Mouse (Mus musculus): ENCODE results near the gene Spi1.

Spi1 gene

DNA sequence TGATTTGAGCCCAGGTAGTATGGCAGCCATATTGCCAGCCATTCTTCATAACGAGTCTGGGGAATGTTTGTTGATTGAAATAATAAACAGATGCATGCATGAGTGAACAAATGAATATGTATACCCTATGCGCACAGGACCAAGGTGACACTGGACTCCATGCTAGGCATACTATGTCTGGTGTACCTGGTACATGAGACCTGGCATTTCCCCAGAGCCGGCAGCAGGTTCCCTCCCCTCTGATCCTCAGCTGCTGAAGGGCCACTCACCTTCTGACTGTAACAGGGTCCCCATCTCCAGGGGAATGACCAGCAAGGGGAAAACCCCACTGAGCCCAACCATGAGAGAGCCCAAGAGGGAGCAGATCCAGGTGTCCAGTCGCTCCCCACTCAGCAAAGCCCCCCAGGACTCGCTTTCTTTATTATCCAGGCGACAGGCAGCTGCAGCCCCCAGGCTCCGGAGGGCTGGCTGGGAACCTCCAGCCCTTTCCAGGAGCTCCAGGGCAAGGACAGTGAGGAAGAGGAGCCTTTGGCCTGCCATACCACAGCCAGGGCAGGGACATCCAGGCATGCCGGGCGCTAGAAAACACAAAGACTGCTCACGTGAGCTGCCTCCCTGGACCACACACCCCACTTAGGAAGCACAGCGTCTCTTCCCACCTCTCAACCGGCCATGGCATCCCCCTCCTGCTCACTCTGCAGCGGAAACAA, 13.9 kb upstream of the Spi1 start:
- DNase-seq, result no peak

DNA sequence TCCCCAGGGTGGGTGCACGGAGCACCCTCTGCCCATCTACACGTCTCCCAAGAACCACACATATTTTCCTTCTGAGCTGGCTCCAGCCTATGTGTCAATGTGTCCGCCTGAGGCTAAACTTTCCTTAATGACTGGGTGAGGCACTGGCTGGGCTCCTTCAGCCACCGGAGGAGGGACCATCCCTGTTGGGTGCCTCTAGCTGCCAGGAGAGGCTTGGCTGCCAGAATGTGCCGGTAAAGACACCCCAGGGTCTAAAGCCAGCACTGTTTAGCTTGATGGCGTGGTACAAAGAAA, 13.4 kb upstream of the Spi1 start:
- no peak for DNase-seq

DNA sequence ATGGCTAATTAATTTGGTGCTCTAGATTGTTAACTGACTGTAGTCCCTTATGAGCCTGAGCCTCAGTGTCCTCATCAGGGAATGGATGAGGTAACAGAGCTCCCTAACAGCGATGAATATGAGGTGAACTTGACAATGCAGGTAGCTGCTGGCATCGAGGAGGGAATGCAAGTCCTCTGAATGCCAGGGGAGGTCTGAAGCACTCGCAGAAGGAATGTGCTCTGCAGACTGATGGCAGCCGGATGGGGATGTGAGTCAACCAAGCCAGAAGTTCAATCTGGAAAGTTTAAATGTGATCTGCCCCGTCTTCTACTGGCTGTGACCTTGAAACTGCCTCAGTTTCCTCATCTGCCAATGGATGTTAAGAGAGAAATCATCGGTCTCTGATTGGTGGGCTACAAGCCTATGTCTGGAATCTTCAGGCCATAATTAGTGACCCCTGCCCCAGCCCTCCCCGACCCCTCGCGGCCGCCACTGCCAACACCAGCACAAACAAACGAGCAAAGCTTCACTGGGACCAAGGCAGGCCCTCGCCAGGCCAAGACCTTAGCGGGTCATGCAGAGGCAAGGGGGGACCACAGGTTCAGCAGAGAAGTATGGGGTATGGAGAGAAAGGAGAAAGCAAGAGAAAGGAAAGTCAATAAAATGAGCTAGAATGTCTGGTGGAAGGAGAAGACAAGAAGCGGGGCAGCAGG, 12.7 kb upstream of the Spi1 start:
- DNase-seq, result peak; percentile 42

DNA sequence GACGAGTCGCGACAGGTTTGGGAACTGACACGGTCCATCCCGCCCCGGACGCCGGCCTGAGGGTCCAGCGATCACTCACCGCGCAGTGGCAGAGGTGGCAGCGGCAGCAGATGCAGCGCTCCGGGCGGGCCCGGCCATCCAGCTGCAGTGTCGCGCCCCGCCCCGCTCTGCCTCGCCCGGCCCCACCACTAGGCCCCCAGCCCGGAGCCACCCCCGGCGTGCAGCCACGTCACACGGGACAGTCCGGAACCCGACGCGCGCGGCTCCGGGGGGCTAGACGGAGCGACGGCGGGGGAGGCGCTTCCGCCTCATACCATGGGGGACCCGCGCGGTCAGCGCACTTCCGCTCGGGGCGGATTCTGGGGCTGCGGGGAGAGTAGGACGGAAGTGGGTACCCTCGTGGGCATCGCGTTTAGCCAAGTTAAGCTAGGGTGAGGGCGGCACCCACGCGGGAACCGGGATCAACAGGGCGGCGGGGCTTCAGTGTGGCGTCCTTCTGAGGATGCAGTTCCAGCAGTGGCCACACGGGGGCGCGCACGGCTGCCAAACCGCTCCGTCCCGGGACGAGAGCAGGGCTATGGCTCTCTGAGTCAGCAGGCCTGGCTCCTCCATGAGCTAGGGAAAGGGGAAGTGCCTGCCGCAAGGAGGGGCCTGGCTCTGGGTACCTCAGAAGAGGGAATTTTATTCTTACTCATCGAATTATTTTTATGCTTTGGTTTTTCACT, 12.0 kb upstream of the Spi1 start, which contains the start of gene Slc39a13:
Slc39a13 (minus strand) TSS at position 342 of the 725 bp plus-strand sequence.
- DNase-seq, result peak; percentile 97

DNA sequence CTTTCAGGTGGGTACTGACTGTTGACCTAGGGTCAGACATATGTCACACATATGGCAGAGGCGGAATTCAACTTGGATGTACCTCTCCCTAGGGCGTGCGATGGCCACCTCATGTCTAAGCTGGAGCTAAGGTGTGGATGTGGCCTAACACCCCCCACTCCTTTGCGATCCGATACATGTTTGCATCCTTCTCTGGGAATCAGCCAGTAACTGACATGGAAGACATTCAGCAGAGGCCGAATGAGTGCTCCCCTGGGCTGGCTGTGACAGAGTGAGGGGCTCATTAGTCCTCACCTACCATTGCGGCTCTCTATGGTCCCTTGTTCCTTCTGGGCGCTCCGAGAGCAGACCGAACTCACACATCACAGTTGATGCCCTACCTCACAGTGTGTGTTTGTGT, 11.1 kb upstream of the Spi1 start:
- no peak for DNase-seq

DNA sequence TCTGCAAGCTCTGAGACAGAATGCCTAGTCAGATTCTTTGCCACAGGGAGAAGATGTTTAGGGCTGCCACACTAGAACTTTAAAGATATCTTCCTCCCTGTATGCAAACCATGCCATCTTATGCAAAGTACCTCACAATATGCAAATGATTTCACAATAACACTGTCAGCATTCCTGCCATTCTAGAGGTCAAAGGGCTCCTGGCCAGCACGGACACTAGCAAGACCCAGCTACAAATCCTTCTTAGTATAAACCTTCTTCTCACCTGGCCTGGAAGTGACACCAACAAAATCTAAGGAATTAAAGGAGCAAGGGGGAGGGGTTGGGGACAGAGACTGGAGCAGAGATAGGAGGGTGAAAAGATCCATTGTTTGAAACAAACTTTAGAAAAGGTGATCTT, 10.1 kb upstream of the Spi1 start:
- no peak for DNase-seq

DNA sequence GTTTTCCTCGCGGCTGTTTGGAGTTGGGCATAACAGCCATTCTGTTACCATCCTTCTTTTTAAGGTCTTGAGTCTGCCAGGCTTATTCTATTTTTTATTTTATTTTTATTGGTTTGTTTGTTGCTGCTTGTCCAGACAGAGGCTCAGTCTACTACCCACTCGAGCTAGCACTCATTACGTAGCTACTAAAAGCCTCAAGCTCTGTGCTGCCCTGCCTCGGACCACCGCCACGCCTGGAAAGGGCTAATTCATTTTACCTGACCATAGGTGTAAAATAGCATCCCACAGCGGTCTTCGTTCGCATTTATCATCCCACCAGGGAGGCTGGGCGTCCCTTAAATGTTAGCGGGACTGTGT, 4.3 kb upstream of the Spi1 start:
- DNase-seq, result no peak

DNA sequence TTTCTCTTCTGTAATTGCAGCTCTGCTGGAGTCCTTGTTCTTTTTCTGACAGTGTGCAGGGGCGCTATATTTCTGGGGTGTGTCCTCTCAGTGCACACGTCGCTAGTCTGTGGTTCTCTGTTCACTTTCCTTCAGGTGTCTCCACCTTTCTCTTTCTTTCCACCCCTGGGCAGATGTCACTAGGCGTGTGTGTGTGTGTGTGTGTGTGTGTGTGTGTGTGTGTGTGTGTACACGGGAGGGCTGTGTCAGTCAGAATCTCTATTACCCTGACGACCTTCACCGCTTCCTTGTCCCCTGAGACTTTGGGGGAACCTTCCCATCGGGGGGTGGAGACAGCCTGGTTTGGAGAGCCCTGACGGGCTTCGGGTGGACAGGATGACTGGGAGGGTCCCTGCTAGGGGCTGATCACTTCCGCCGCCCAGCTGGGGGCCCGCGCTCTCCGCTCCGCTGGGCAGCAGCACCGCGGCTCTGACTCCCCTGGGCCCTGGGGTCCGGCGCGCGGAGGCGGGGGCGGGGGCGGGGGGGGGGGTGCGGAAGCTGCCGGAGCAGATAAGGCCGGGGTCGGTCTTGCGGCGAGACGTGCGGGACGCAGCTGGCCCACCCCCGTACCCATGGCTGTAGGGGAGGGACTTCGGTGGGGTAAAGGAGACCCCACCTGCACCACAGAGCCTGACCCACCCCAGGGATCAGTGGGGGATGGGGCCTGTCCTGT, 3.7 kb upstream of the Spi1 start:
- DNase-seq, result no peak

DNA sequence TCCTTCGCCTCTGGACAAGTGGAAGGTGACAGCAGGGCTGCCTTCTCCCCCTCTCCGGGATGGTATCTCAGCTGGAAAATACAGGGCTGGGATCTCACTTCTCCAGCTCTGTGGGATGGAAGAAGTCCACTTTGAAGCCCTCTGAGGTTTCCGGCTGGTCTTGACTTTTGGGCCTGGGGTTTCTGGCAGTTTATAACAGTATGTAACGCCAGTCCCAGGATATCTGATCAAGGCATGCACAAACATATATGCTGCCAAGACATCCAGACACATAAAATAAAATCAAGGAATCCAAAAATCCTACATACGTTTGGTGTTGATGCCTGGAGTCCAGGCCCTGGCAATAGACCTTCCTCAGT, 3.2 kb upstream of the Spi1 start:
- DNase-seq, result no peak

DNA sequence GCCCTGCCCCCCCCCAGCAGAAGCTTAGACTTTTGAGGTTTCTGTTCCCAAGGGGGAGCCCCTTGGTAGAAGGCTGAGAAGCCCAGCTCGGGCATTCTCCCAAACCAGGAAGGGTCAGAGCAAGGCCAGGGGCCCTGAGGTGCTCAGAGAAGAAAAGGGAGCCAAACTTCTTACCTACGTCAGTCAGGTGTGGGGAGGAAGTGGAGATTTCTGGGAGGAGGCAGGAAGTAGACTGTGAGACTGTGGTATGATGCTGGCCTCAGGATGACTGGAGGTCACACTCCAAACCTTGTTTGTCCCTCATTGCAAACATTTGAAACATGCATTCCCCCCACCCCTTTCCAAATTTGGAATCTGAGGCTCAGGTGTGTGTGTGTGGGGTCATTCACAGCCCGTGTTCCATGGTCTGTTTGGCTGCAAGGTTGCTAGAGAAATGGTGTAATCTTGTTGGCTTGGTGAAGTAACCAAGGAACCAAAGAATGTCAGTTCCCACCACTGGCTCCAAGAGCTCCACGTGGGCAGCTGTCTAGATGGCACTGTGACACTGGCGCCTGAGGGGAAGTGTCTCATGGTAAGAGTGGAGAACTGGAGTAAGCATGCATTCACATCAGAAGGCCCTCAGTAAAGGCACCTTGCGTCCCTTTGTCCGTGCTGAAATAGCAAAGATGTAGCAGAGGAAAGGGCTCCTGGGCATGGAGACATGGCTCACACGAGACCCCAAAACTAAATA, 1.2 kb upstream of the Spi1 start:
- no peak for DNase-seq

DNA sequence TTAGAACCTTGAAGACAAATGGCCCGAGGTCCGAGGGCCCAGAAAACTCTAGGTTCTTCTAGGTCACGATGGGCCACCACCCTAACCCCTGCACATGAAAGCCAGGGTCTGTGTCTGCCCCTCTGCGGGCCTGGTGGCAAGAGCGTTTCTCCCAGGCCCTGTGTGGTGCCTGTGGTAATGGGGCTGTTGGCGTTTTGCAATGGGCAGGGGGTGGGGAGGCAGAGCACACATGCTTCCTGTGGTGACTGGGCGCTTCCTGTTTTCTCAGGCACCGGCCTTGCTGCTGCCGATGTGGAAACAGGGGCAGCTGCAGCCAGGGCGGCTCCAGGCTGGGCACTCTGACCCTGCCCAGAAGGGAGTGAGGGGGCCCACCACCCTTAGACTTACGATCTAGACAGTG, 654 bp downstream of the Spi1 start:
- DNase-seq, result no peak

DNA sequence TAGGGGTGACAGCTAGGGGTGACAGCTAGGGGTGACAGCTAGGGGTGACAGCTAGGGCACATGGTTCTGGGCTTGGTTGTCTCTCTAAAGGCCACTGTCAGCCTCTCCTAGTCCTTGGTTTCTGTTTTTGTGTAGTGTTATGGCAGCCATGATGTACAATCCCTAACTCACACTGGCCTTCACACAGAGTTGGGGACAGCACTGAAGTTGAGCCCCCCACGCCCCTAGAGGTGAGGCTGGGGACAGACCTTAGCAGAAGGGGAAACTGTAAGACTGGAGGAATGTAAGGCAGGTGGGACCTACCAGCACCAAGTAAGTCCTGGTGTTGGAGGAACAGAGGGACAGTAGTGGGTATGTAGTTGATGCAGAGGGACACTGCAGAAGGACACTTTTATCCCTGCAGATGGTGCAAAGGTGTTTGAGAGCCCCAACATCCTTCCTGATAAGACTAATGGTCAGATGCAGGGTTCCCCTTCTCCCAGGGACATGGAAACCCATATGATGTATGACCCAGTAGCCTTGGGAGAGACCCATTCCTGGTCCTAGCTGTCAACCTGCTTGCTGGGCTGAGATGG, 1.3 kb downstream of the Spi1 start:
- DNase-seq, result no peak

DNA sequence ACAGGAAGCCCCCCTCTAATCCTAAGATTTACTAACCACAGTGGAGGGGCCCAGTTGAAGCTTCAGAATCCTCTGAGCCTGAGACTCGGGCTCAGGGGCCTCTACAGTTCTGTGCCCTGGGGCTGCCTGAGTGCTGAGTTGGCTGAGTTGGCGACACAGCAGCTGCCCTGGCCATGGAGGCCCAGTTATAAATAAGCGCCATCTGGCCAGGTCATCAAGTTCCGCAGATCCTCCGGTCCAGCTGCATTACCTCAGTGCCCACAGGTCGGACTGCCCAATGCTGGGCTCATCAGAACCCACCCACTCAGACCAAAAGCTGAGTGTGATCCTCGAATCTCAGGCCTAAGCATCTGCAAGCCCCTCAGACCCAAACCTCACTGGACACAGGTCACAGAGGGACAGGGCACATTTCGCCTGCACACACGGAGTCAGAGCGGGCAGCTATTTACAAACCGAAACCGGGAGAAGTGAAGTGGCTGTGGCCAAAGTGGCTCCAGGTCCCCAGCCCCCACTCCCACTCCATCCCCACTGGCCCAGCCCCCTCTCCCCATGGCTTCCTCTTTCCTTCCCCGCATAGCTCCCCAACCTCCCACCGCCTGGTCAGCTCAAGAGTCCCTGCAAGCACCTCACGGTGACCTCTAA, 2.1 kb downstream of the Spi1 start:
- DNase-seq, result no peak

DNA sequence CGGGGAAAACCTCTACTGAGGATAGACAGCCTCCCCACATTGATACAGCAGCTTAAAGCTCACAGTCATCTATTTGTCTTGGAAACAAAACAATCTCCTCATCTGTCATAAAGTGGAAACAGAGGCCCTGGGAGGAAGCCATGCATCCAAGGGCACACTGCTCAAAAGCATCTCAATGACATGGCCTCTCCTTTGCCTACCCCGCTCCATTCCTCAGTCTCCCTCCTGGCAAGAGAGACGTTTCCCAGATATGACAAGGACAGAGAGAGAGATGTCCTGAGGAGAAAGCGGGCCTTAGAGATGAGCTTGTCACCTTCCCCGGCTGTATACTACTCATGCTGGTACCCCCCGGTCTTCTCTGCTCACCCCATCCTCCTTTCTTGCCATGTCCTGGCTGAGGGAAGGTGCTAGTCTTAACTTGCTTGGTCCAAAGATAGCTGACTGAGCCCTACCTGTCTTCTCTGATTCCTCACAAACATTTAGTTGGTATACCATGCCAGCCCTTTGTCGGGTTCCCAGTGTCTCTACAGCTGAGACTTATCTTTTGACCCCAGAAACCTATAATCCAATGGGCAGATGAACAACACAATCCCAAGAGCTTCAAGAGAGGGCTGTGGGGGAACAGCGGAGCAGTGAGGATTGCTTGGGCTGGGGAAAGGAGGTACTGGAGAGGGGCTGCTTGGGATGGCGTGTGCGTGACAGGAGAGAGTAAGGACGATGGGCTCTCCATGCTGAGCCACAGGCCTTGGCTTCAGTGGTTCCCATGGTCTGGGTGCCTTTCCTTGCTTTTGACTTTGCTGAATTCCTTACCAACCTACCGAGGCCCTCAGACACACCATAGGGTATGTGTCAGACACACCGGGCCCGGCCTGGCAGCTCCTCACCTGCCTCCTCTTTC, 3.6 kb downstream of the Spi1 start:
- DNase-seq, result no peak

DNA sequence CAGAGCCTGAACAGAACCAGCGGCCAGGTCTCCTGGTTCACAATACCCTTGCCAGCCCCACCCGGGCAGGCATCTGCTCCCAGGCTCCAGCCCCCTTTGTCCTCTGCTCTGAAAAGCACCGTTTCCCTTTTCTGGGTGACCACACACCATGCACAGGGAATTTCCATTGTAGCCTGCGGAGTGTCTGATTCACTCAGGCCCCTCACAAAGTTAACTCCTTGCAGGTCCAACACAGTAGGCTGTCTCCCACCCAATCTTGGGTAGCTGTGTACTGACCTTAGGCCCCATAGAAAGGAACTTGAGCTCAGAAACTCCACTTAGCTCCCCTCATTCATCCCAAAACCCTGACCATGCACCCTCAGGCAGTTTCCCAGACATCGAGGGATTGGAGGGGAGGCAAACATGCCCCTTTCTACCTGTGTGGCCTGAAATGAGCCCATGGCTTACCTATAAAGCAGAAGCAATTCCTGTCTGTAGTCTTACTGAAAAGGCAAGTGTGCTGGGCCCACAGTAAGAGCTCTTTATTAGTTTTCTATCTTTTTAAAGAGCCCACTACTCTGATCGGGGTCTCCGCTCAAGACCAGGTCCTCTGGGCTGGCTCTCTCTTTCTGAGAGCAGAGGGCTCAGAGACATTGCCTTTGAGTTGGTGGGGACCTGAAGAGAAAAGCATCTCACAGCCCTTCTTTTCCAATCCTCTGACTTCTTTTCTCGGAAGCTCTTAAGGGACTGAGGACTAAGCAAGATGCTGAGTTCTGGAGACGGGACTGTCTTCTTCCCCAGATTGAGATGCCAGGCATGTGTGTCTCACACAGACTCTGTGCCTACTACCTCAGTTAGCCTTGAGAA, 4.4 kb downstream of the Spi1 start:
- DNase-seq, result no peak

DNA sequence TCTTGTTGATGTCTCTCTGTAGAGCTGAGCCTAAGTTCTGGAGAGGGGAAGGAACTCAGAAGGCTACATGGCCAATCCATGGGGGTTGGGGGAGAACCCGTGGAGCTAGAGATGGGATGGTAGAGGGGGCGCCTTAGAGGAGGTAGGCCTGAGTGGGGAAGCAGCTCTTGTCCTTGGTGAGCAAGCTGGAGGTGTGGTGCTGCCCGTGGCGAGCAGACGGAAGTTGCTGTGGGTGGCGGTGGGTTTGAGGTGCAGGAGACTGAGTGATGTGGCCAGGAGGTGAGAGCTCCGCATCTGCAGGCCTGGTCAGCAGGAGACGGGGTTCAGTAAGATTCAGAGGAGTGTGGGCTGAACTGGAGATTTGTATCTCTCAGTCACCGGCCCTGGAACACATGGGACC, 5.3 kb downstream of the Spi1 start:
- no peak for DNase-seq

DNA sequence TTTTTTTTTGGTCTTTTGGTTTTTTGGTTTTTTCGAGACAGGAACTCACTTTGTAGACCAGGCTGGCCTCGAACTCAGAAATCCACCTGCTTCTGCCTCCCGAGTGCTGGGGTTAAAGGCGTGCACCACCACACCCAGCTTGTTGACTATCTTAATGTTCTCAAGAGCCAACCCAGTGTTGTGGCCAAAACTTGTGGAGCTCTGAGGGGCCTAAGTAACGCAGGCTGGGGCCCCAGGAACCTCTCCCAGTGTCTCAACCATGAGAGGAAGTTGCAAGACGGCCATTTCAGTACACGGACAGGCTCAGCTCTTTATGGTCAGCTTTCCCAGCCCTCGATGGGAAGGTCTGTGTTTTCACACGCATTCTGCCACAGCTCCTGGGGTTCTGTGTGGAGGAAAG, 6.8 kb downstream of the Spi1 start:
- no peak for DNase-seq

DNA sequence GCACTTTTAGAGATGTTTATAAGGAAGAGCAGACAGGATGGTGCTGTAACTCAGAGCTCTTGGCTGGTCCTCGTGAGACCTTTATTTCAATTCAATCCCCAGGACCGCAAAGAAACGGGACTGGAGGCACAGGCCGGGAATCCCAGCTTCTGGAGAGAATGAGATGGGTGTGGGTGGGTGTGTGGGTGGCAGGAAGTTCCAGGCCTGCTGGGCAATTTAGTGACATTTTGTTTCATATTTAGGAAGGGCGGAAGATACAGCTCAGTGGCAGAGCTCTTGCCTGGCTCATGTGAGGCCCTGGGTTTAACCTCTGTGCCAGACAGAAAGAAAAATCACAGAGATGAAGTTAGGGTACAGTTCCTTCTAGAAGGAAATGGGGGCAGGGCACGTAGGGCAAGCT, 8.0 kb downstream of the Spi1 start:
- DNase-seq, result no peak

DNA sequence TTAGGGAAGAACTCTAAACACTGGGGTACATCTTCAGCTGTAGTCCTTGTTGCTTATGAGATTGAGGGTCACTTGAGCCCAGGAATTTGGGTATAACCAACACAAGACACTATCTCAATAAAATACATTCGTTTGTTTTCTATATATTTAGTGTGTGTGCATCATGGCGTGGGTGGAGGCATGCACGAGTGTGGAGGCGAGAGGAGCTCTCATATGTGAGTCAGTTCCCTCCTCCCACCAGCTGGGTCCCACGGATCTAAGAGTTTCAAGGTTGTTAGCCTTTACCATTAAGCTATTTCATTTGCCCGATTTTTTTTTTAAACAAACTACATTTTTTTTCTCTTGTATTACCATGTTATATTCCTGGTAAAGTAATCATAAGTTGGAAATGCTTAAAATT, 8.6 kb downstream of the Spi1 start:
- no peak for DNase-seq

DNA sequence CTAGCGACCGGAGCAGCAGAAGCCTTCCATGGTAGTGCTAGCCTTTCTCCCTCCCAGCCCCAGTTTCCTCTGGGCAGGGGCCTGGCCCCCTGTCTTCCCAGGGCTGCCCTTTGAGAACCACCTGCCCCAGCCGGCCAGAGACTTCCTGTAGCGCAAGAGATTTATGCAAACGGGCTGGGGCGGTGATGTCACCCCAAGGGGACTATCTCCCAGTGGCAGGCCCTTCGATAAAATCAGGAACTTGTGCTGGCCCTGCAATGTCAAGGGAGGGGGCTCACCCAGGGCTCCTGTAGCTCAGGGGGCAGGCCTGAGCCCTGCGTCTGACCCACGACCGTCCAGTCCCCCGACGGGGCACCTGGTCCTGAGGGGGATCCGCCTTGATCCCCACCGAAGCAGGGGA, 14.3 kb downstream of the Spi1 start:
- DNase-seq, result no peak

Data from kidney, adult 18-20 months (tissue).